Mouse (Mus musculus): ENCODE data around the gene Cx3cr1.

DNA sequence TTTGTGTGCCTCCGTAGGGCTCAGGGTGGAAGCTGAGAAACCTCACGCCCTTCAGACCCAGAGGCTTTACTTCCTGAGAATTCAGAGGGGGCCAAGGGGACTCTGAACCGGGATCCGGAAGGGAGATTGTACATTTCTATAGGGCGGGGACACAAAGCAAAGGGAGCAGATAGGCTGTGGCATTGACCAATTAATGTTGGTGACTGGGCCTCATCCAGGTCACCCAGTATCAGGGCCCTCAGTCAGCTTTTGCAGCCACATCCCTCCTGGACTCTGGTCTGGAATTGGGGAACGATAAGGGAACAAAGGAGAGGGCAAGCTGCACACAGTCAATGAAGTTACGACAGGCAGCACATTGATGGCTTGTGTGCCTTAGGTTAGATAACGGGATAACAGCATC is 215.5 kb downstream of the Cx3cr1 start:
- TF ChIP-seq CTCF (IDR thresholded peaks at IDR 0.05) (no peak), EP300 (IDR thresholded peaks at IDR 0.05) (no peak)

Measured in lung, postnatal 0 days (tissue).